Mouse (Mus musculus) forelimb bud, embryonic 11.5 days (tissue): ENCODE data around the gene Paxx.

Experiments used
- DNase-seq: peaks from one replicate; pipeline ENCODE4 v3.0.0-alpha.2; 2012; ENCODE audit warnings: low read depth, low spot score

Gene Paxx

DNA sequence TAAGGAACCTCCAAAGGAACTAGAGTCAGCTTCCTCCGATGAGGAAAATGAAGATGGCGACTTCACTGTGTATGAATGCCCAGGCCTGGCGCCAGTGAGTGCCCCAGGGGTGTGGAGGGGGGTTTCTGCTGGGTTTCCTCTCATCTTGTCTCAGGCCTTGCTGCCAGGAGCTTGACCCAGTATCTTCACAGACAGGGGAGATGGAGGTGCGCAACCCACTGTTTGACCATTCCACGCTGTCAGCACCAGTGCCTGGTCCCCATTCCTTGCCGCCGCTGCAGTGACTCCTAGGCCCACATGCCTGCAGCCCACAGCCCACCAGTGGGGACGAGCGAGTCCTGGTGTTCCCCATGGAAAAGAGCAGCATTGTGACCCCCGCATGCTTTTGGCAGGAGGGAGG is 52.0 kb downstream of the Paxx start:
- no peak for DNase-seq
